Mouse (Mus musculus) WW6 (cell line): Measurements from ENCODE around the gene Slc5a4a.
A peak's percentile ranks its signal among the peaks of the same experiment; 100 is the strongest.

ENCODE experiments used
- DNase-seq: peaks from one replicate; pipeline ENCODE4 v3.0.0-alpha.2; 2013; ENCODE audit warnings: low read depth, low spot score

The Slc5a4a gene

GRCm38 (mm10) chr10:76147278-76147677 lies at the start of gene Slc5a4a:
Gene Slc5a4a, plus strand, starts transcription at chr10:76147451.
- DNase-seq = no peak

- DNase-seq = no peak
Observed at GRCm38 (mm10) chr10:76110861-76111260, 36.4 kb upstream of the Slc5a4a start, which contains the start of gene Slc5a4b. Gene Slc5a4b, minus strand, starts transcription at chr10:76110961.

GRCm38 (mm10) chr10:76117966-76118365 lies 29.3 kb upstream of the Slc5a4a start:
- DNase-seq = peak; percentile 50

GRCm38 (mm10) chr10:76118741-76119140 lies 28.5 kb upstream of the Slc5a4a start:
- DNase-seq = peak; percentile 43

GRCm38 (mm10) chr10:76120124-76120711 lies 27.0 kb upstream of the Slc5a4a start:
- DNase-seq = no peak

GRCm38 (mm10) chr10:76121495-76121894 lies 25.8 kb upstream of the Slc5a4a start:
- DNase-seq = no peak

- DNase-seq = no peak
Observed at GRCm38 (mm10) chr10:76132506-76132905, 14.7 kb upstream of the Slc5a4a start.

- no peak for DNase-seq
Observed at GRCm38 (mm10) chr10:76136318-76136717, 10.9 kb upstream of the Slc5a4a start.

GRCm38 (mm10) chr10:76146846-76147245 lies 405 bp upstream of the Slc5a4a start:
- no peak for DNase-seq

GRCm38 (mm10) chr10:76155911-76156310 lies 8.7 kb downstream of the Slc5a4a start:
- no peak for DNase-seq

GRCm38 (mm10) chr10:76157528-76157927 lies 10.3 kb downstream of the Slc5a4a start:
- no peak for DNase-seq

- no peak for DNase-seq
Observed at GRCm38 (mm10) chr10:76158009-76158408, 10.8 kb downstream of the Slc5a4a start.

GRCm38 (mm10) chr10:76174899-76175298 lies 27.6 kb downstream of the Slc5a4a start:
- DNase-seq = no peak

GRCm38 (mm10) chr10:76185216-76185615 lies 38.0 kb downstream of the Slc5a4a start:
- no peak for DNase-seq

- DNase-seq = no peak
Observed at GRCm38 (mm10) chr10:76188010-76188409, 40.8 kb downstream of the Slc5a4a start.

GRCm38 (mm10) chr10:76201416-76201815 lies 54.2 kb downstream of the Slc5a4a start:
- no peak for DNase-seq

GRCm38 (mm10) chr10:76201978-76202377 lies 54.7 kb downstream of the Slc5a4a start:
- DNase-seq = peak; percentile 63

- no peak for DNase-seq
Observed at GRCm38 (mm10) chr10:76203798-76204283, 56.6 kb downstream of the Slc5a4a start.

GRCm38 (mm10) chr10:76207262-76207796 lies 60.1 kb downstream of the Slc5a4a start:
- no peak for DNase-seq

GRCm38 (mm10) chr10:76209241-76209640 lies 62.0 kb downstream of the Slc5a4a start:
- no peak for DNase-seq

GRCm38 (mm10) chr10:76210806-76211205 lies 63.6 kb downstream of the Slc5a4a start:
- DNase-seq = no peak

- no peak for DNase-seq
Observed at GRCm38 (mm10) chr10:76212121-76212520, 64.9 kb downstream of the Slc5a4a start.

- DNase-seq = no peak
Observed at GRCm38 (mm10) chr10:76214161-76214560, 66.9 kb downstream of the Slc5a4a start.
